Mouse (Mus musculus) C2C12 (cell line): Measurements from ENCODE around the gene Itfg2.

Source experiments
- CTCF ChIP-seq: IDR thresholded peaks from one replicate; pipeline ENCODE4 v1.5.1; 2011; ENCODE audit not compliant: control insufficient read depth, insufficient read depth, insufficient read length
- MAX ChIP-seq: IDR thresholded peaks from one replicate; pipeline ENCODE4 v1.6.1; 2011; ENCODE audit warnings: mild to moderate bottlenecking, control low read depth
- MYOD1 ChIP-seq: IDR thresholded peaks from one replicate; pipeline ENCODE4 v1.6.1; 2011; ENCODE audit warnings: low read depth; ENCODE audit not compliant: control insufficient read depth, insufficient read length
- MYOG ChIP-seq: IDR thresholded peaks from one replicate; pipeline ENCODE4 v1.6.1; 2011; ENCODE audit not compliant: control insufficient read depth, insufficient read length; ENCODE audit errors: extremely low read depth

DNA sequence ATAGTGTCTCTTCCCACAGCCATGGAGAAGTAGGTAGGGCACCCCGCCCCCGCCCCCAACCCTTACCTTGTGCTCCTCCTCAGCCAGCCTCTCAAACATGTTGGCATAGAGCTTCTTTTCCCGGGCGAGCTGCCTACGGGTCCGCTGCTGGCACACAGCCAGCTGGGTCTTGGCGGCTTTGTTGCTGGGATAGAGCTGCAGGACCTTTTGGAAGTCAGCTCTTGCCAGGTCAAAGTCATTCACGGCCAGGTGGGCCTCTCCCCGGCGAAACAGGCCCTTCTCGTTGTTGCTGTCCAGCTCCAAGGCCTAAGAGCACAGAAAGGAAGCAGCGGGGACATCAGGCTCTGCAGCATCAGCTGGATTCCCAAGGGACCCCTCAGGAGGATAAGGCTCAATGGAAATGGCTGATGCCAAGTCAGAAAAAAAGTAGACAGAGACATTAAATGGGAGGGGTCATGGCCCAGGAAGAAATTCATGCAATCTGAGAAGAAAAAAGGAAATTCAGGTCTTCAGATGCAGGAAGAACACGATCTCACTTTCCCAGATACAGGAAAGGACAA lies 7.7 kb upstream of the Itfg2 start:
- TF ChIP-seq CTCF, result no peak
- no peak for TF ChIP-seq MYOD1
- no peak for TF ChIP-seq MAX
- TF ChIP-seq MYOG, result no peak
